Mouse (Mus musculus) heart, embryonic 14.5 days (tissue): ENCODE data around the gene Gm10300. TPM values are rescaled to one million over a fixed set of nuclear protein-coding genes. Genes with fewer than 3 reads are reported as not detected.

Experiments
- ATAC-seq: fragments of 200-750 bp; cut with Nextera tagmentation; 2 replicates; pipeline ENCODE4 v1.8.0; 2017; ENCODE audit warnings: low read depth, moderate TSS enrichment; ENCODE audit not compliant: insufficient number of reproducible peaks, insufficient read depth, low FRiP score
- H3K27ac ChIP-seq, 2 experiments: fragments of 200-500 bp in 1 of 2; fragments of 300-500 bp in 1 of 2; sonication (generic) in 1 of 2; replicated peaks in 1 of 2; 2 replicates each; pipeline ENCODE4 v1.5.1; 2012 to 2014; ENCODE audit warnings: low read depth in 2 of 2, low read length in 2 of 2, control low read depth in 1 of 2, mild to moderate bottlenecking in 1 of 2, mixed read lengths in 1 of 2; ENCODE audit not compliant: control insufficient read depth in 1 of 2, insufficient read depth in 1 of 2
- H3K27me3 ChIP-seq: fragments of 300-500 bp; sonication (generic); 2 replicates; pipeline ENCODE4 v1.6.1; 2014; ENCODE audit warnings: mild to moderate bottlenecking, low read length, control low read depth; ENCODE audit not compliant: control insufficient read depth, insufficient read depth
- H3K36me3 ChIP-seq: fragments of 300-500 bp; sonication (generic); 2 replicates; pipeline ENCODE4 v1.6.1; 2014; ENCODE audit warnings: mild to moderate bottlenecking, control low read depth, low read length, mixed read lengths; ENCODE audit not compliant: control insufficient read depth, insufficient read depth
- H3K4me1 ChIP-seq, 2 experiments: fragments of 200-500 bp in 1 of 2; fragments of 300-500 bp in 1 of 2; sonication (generic) in 1 of 2; 2 replicates each; pipeline ENCODE4 v1.6.1; 2012 to 2014; ENCODE audit warnings: low read length in 2 of 2, control low read depth in 1 of 2, mixed read lengths in 1 of 2; ENCODE audit not compliant: control insufficient read depth in 2 of 2, insufficient read depth in 2 of 2
- H3K4me2 ChIP-seq: fragments of 300-500 bp; sonication (generic); 2 replicates; pipeline ENCODE4 v1.6.1; 2014; ENCODE audit warnings: mild to moderate bottlenecking, low read length
- H3K4me3 ChIP-seq, 2 experiments: fragments of 200-500 bp in 1 of 2; fragments of 300-500 bp in 1 of 2; sonication (generic) in 1 of 2; 2 replicates each; pipeline ENCODE4 v1.5.1; 2012 to 2014; ENCODE audit warnings: low read length in 2 of 2, mild to moderate bottlenecking in 2 of 2, control low read depth in 1 of 2, low read depth in 1 of 2, moderate library complexity in 1 of 2; ENCODE audit not compliant: control insufficient read depth in 1 of 2, insufficient read depth in 1 of 2
- H3K9ac ChIP-seq: fragments of 300-500 bp; sonication (generic); 2 replicates; pipeline ENCODE4 v1.6.1; 2014; ENCODE audit warnings: mild to moderate bottlenecking, low read length
- H3K9me3 ChIP-seq: fragments of 300-500 bp; sonication (generic); 2 replicates; pipeline ENCODE4 v1.6.1; 2016; ENCODE audit warnings: low read length, control low read depth; ENCODE audit not compliant: control insufficient read depth
- WGBS: fragments of 180-500 bp; shearing (Covaris S2); extraction: QIAGEN DNeasy Blood & Tissue Kit; methylation state at CpG from one replicate; pipeline ENCODE4 v1.1.7; 2014; 5-methylcytosine and 5-hydroxymethylcytosine counted together
- polyA plus RNA-seq: library from polyadenylated mRNA; unstranded; fragments of >200 nt; fragmentation: Nextera tagmentation; extraction: Ambion mirVana; gene quantifications from 2 replicates; pipeline ENCODE4 v1.2.1, GENCODE M21; 2014

The Gm10300 gene
- polyA plus RNA-seq, 1 experiment from 2014 or later = 0.20 TPM

DNA sequence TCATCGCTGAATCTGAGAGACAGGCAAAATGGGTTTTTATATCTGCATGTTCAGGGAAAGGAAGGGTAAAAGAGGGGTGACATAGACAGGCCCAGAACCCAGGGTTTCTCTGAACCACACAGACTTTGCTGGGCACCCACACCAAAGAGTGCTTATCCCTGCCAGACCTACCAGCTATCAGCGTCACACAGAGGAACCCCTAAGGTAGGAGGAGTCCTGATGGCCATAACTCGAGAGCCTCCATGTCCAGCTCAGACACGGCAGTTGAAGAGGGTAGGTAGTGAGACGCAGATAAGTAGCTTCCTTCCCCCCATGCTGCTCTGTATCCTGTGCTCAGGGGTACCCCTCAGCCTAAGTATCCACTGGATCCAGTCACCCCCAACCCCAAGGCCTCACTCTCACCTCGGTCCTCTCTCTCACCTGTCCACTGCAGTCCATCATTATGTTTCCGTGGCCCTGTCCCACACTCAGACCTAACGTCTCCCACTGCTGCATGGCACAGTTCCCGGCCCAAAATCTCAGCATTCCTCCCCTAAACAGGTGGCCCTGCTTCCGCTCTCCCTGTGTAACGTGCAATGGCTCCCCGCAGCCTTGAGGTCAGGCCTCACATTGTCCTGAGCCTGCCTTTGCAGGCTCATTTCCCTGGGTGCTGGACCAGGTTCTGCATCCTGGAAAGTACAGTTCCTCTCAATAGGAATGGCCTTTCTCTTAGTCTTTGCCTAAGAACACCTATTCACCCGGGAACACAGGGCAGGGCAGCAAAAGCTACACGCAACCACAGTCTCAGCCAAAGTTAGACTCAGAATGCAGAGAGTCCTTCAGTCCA, 7.2 kb upstream of the Gm10300 start:
- ATAC-seq = no peak
- Histone ChIP-seq H3K27ac (no peak overlapping the region), H3K9me3 (no peaks in the 10 kb centered on the region), H3K4me3 (no peak overlapping the region), H3K4me1 (peaks cover 17 to 37% of the 10 kb centered on the region in 2 experiments), H3K9ac (no peak overlapping the region), H3K4me2 (no peak overlapping the region), H3K36me3 (peaks cover 5% of the 10 kb centered on the region; the same call in 1 of the 2 replicates), H3K27me3 (no peaks in the 10 kb centered on the region)
- WGBS = 75% methylated on average over 14 of the region's 14 CpGs

DNA sequence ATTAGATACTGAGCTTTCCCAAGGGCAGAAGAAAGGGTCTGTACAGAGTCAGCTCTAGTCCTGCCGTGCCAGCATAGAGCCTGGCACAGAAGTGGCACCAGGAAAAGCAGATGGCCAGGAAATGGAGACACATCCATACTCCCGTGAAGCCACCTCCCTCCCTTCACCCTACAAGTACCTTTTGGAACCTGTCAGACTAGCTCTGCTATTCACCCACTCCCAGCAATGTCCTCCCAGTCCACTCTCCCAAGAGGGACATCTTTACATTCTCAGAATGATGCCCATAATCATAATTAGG, 6.6 kb upstream of the Gm10300 start:
- Histone ChIP-seq H3K4me2 (no peak overlapping the region), H3K9ac (no peak overlapping the region)

DNA sequence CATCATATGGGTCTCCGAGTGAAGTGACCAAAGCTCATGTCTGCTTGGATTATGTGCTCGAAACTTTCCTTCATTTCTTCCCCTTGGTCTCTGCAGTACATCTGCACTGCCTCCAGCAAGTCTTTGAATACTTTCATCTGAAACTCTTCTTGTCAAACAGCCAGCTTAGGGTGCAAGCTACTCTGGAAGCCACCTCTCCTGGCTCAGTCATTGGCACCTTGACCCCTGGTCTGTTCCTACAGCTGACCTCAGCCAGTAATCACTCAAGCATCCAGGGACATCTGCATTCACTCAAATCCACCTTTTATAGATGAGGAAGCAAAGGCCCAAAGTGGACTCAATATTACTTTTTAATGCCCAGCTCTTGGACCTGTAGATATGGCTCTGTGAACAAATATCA, 2.8 kb upstream of the Gm10300 start:
- Histone ChIP-seq H3K27ac (no peak overlapping the region), H3K4me2 (no peak overlapping the region), H3K36me3 (peaks cover 5% of the 10 kb centered on the region; the same call in 1 of the 2 replicates), H3K4me3 (no peak overlapping the region), H3K4me1 (peaks cover 15 to 38% of the 10 kb centered on the region in 2 experiments), H3K9ac (no peak overlapping the region), H3K27me3 (no peaks in the 10 kb centered on the region), H3K9me3 (no peaks in the 10 kb centered on the region)
- no peak for ATAC-seq
- 94% methylated on average over 2 of the region's 2 CpGs for WGBS

More for the DNA sequence above, 6.6 kb upstream of the Gm10300 start:
- Histone ChIP-seq H3K27me3 (no peaks in the 10 kb centered on the region), H3K27ac (no peak overlapping the region), H3K9me3 (no peaks in the 10 kb centered on the region), H3K4me1 (peaks cover 18 to 35% of the 10 kb centered on the region in 2 experiments), H3K36me3 (peaks cover 5% of the 10 kb centered on the region; the same call in 1 of the 2 replicates), H3K4me3 (no peak overlapping the region)
- WGBS = 77% methylated on average over 2 of the region's 2 CpGs
- ATAC-seq = no peak

DNA sequence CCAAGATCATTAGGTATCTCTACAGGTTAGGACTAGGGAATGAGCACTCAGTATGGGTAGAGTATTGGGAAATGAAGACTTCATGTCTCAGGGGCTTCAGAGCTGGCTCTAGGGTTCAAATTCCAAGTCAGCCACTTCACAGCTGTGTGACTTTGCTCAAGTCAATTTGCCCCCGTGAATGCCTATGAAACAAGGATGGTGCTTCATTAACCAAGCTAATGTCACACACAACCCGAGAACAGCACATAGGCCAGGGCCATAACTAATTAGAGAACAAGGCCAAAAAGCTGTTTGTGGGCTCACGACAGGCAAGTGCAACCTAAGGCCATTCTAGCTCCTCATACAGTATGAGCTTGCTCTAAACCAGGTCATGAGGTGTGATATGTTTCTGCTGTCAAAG, 2.3 kb upstream of the Gm10300 start:
- ATAC-seq = no peak
- Histone ChIP-seq H3K4me3 (no peak overlapping the region), H3K9me3 (no peaks in the 10 kb centered on the region), H3K4me2 (0 out of 2 replicates have a peak overlapping the region, but pooled peaks have one; percentile 90), H3K4me1 (peaks cover 19 to 41% of the 10 kb centered on the region in 2 experiments), H3K27me3 (no peaks in the 10 kb centered on the region), H3K9ac (no peak overlapping the region), H3K36me3 (peaks cover 5% of the 10 kb centered on the region; the same call in 1 of the 2 replicates), H3K27ac (no peak overlapping the region)
- 85% methylated on average over 3 of the region's 3 CpGs for WGBS

DNA sequence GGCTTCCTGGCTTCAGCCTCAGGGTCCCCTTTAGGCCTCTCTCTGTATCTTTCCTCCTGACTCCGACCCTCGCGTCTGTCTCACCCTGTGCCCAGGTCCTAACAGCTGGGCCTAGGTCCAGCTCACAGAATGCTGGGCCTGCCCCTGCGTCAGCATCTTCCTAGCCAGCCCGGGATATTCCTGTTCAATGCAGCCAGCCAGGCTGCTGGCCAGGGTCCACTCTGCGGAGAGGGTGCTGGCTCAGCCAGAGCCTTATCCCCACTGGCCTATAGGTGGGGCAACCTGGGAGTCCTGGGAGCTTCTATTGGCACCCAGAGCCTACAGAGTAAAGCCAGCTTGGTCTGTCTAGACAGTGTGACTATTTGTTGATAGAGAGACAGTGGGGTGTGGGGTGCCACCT, 1.6 kb upstream of the Gm10300 start:
- WGBS = 72% methylated on average over 6 of the region's 6 CpGs
- H3K4me3 ChIP-seq = peak overlapping the region in 1 of 2 experiments; percentile 6; a peak in 1 of 4 replicates
- peaks cover 5% of the 10 kb centered on the region; the same call in 1 of the 2 replicates for H3K36me3 ChIP-seq
- no peak overlapping the region for H3K27ac ChIP-seq
- H3K27me3 ChIP-seq = no peaks in the 10 kb centered on the region
- no peaks in the 10 kb centered on the region for H3K9me3 ChIP-seq
- no peak overlapping the region; the same call in 1 of the 2 replicates for H3K9ac ChIP-seq
- H3K4me1 ChIP-seq = peaks cover 21 to 46% of the 10 kb centered on the region in 2 experiments
- peak overlapping the region; percentile 90 for H3K4me2 ChIP-seq
- ATAC-seq = no peak

DNA sequence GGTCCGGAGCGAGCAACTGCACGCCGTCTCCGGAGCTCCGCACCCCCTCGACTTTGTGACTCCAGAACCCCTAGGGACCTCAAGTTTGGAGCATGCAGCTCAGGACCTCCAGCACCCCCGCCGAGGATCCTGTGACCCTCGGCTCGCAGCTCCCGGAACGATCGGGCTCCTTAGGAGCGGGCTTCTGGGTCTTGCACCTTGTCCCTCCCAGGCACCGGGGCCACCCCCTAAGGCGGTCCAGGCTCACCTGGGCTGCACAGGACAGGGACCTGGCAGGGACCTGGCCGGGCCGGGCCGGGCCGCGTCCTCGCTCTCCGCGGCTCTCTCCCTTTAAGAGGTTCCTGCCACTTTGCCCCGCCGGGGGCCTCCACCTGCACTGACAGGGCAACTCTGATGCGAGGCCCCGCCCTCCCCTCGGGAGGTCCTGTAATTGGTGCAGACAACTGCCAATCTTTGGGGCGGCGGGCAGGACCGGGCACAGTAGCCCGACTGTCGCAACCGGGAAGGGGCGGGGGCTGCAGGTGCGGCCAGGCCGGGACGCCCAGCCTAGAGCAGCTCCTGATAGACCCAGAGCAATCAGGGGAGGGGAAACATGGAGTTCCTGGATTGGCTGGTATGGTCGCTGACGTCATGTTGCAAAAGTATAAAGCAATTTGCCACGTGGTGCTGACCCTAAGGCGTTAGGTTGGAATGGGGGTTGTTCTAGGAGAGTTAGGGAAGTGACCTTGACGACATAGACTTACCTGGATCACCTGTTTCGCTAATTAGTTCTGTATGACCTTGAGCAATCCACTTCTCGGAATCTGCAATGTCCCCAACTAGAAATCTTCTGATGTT, 654 bp downstream of the Gm10300 start, which contains the start of gene Epb41:
Gene Epb41, minus strand, starts transcription at position 389 of the 837 bp plus-strand sequence.
- peak within 1 kb of the TSS; percentile 90 for H3K4me2 ChIP-seq
- peak within 1 kb of the TSS; percentile 64 to 79 for H3K4me3 ChIP-seq
- peak within 1 kb of the TSS; percentile 85 for H3K9ac ChIP-seq
- peak within 1 kb of the TSS; percentile 66 to 84 for H3K27ac ChIP-seq
- H3K9me3 ChIP-seq = no peaks in the 10 kb centered on the region
- H3K27me3 ChIP-seq = no peaks in the 10 kb centered on the region
- 2% methylated on average over 47 of the region's 47 CpGs for WGBS
- H3K4me1 ChIP-seq = peaks cover 24 to 49% of the 10 kb centered on the region in 2 experiments
- peaks cover 2% of the 10 kb centered on the region; the same call in 1 of the 2 replicates for H3K36me3 ChIP-seq
- ATAC-seq = peak; percentile 89

DNA sequence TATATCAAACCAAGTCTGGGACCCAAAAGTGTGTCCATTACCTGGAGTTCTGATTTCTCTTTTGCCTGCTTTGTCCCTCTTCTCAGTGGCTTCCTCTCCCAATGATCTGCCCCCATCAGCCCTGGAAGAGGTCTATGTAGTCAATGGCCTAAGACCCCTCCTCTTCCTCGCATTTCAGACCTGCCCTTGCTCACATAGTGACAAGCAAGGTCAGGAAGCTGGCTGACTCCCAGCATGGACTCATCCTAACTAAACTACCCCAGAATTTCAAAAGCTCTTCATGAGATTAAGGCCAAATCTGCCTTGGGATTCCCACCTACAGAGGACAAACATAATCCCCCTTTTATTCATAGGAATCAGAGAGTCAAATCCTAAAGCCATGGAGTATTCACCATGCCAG, 1.3 kb downstream of the Gm10300 start:
- Histone ChIP-seq H3K27me3 (no peaks in the 10 kb centered on the region), H3K4me3 (peak overlapping the region in 1 of 2 experiments; percentile 64; a peak in 2 of 4 replicates), H3K27ac (peak overlapping the region; percentile 66 to 84), H3K9me3 (no peaks in the 10 kb centered on the region), H3K4me2 (peak overlapping the region; percentile 90), H3K36me3 (no peaks in the 10 kb centered on the region), H3K9ac (no peak overlapping the region), H3K4me1 (peaks cover 24 to 49% of the 10 kb centered on the region in 2 experiments)
- ATAC-seq = no peak
- WGBS = 53% methylated on average over 1 of the region's 1 CpGs
